Mouse (Mus musculus): ENCODE data around the gene Chil4. TPM values are rescaled to one million over a fixed set of nuclear protein-coding genes. Genes with fewer than 3 reads are reported as not detected.

The Chil4 gene
- total RNA-seq (2023): not detected

DNA sequence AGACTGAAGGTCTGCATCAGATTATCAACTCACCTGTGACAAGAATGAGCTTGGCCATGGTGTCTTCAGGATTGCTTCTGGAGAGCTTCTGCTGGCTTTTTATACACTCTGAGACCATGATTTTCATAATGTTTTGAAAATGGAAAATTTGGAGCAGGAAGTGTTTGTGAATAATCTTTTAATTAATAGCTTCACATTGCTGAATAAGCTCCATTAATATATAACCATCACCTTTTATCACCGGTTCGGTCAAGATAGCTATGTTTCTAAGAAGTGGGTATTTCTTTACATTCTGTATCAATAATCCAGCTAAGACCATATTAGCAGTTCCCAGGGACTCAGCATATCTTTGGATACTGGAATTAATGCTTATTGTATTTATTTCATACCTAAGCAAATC, at the start of gene Chil4:
Gene Chil4 (minus strand): TSS at position 101 of the 400 bp plus-strand sequence.

GRCm38 (mm10) chr3:106167464-106167863, 51.8 kb downstream of the Chil4 start, which contains the start of gene Chil3:
Gene Chil3 (minus strand): TSS chr3:106167564.

Other genes with a start within 250 kb of the Chil4 start
- gene Ovgp1, start 245.8 kb downstream of the Chil4 start, total RNA-seq (2023): 8.8 TPM
- gene Pifo, start 204.9 kb downstream of the Chil4 start, total RNA-seq (2023): 1.1 TPM
- 4.0 TPM for gene Chil5, start 186.7 kb downstream of the Chil4 start, total RNA-seq (2023)
- not detected for gene Chia1, start 106.3 kb downstream of the Chil4 start, total RNA-seq (2023)
- gene Chil3, start 51.9 kb downstream of the Chil4 start, total RNA-seq (2023): 2.9 TPM
- not detected for gene Chil6, start 186.7 kb upstream of the Chil4 start, total RNA-seq (2023)

Data from CD4-positive naive resting alpha-beta T cell, adult 57 days (primary cell).